Mouse (Mus musculus) thymus, postnatal 4 days (tissue): ENCODE results near the gene Fn3k.
A peak's percentile ranks its signal among the peaks of the same experiment; 100 is the strongest.

Experiments used
- DNase-seq: peaks from one replicate; pipeline ENCODE4 v3.0.0; 2021

The Fn3k gene

GRCm38 (mm10) chr11:121457874-121458273 lies 23.2 kb downstream of the Fn3k start:
- DNase-seq: no peak

- DNase-seq: no peak
These were observed 32.7 kb downstream of the Fn3k start for GRCm38 (mm10) chr11:121467408-121467807.

GRCm38 (mm10) chr11:121474831-121475230 lies 40.1 kb downstream of the Fn3k start:
- DNase-seq: no peak

GRCm38 (mm10) chr11:121475699-121476415 lies 41.1 kb downstream of the Fn3k start:
- peak; percentile 90 for DNase-seq

GRCm38 (mm10) chr11:121479476-121480203 lies 44.9 kb downstream of the Fn3k start:
- no peak for DNase-seq

GRCm38 (mm10) chr11:121481129-121481528 lies 46.4 kb downstream of the Fn3k start:
- DNase-seq: no peak

GRCm38 (mm10) chr11:121485882-121486281 lies 51.2 kb downstream of the Fn3k start:
- peak; percentile 29 for DNase-seq

GRCm38 (mm10) chr11:121490651-121491050 lies 55.9 kb downstream of the Fn3k start:
- DNase-seq: no peak
